Mouse (Mus musculus): ENCODE data around the gene Plekha8. TPM values are rescaled to one million over a fixed set of nuclear protein-coding genes. Genes with fewer than 3 reads are reported as not detected.
A peak's percentile ranks its signal among the peaks of the same experiment; 100 is the strongest.

Gene Plekha8
- polyA plus RNA-seq (2016; fragmentation: Nextera tagmentation; extraction: Ambion mirVana): 13.8 and 17.4 TPM in 2 replicates

GRCm38 (mm10) chr6:54594469-54595329, at the start of gene Plekha8:
Gene Plekha8, plus strand, starts transcription at chr6:54595111.
- Histone ChIP-seq H3K27ac (peak within 1 kb of the TSS; percentile 92), H3K4me1 (replicated peaks) (peaks cover 59% of the 10 kb centered on the region), H3K36me3 (no peaks in the 10 kb centered on the region), H3K9me3 (no peaks in the 10 kb centered on the region), H3K27me3 (ENCODE audit: insufficient read depth, poor library complexity, severe bottlenecking) (no peaks in the 10 kb centered on the region), H3K4me3 (peak within 1 kb of the TSS; percentile 86)
- WGBS: under 1% methylated on average over 49 of the region's 49 CpGs
- DNase-seq (ENCODE audit: low spot score): peak; percentile 92

- peaks cover 38% of the 10 kb centered on the region for H3K4me1 ChIP-seq (replicated peaks)
- no peak overlapping the region for H3K27ac ChIP-seq
- no peak overlapping the region for H3K4me3 ChIP-seq
- peaks cover 20% of the 10 kb centered on the region for H3K36me3 ChIP-seq
- no peaks in the 10 kb centered on the region for H3K27me3 ChIP-seq (ENCODE audit: insufficient read depth, poor library complexity, severe bottlenecking)
- 88% methylated on average over 13 of the region's 13 CpGs for WGBS
- DNase-seq (ENCODE audit: low spot score): no peak
- H3K9me3 ChIP-seq: peaks cover 3% of the 10 kb centered on the region; the same call in 1 of the 2 replicates
Observed at GRCm38 (mm10) chr6:54548314-54549019, 46.4 kb upstream of the Plekha8 start.

GRCm38 (mm10) chr6:54549311-54549710, 45.6 kb upstream of the Plekha8 start:
- H3K27me3 ChIP-seq (ENCODE audit: insufficient read depth, poor library complexity, severe bottlenecking): no peaks in the 10 kb centered on the region
- no peak overlapping the region for H3K4me3 ChIP-seq
- peaks cover 13% of the 10 kb centered on the region for H3K36me3 ChIP-seq
- H3K9me3 ChIP-seq: no peaks in the 10 kb centered on the region
- no peak for DNase-seq (ENCODE audit: low spot score)
- peaks cover 46% of the 10 kb centered on the region for H3K4me1 ChIP-seq (replicated peaks)
- H3K27ac ChIP-seq: no peak overlapping the region
- WGBS: 65% methylated on average over 4 of the region's 4 CpGs

GRCm38 (mm10) chr6:54550801-54551323, 44.0 kb upstream of the Plekha8 start:
- no peak for DNase-seq (ENCODE audit: low spot score)
- no peaks in the 10 kb centered on the region for H3K27me3 ChIP-seq (ENCODE audit: insufficient read depth, poor library complexity, severe bottlenecking)
- H3K4me3 ChIP-seq: no peak overlapping the region
- 63% methylated on average over 6 of the region's 7 CpGs for WGBS
- peaks cover 62% of the 10 kb centered on the region for H3K4me1 ChIP-seq (replicated peaks)
- peaks cover 7% of the 10 kb centered on the region; the same call in 1 of the 2 replicates for H3K36me3 ChIP-seq
- no peaks in the 10 kb centered on the region for H3K9me3 ChIP-seq
- H3K27ac ChIP-seq: peak overlapping the region; percentile 35; the same call in 1 of the 2 replicates

GRCm38 (mm10) chr6:54552721-54553413, 42.0 kb upstream of the Plekha8 start:
- Histone ChIP-seq H3K36me3 (peaks cover 5% of the 10 kb centered on the region; the same call in 1 of the 2 replicates), H3K27ac (peak overlapping the region; percentile 88), H3K9me3 (no peaks in the 10 kb centered on the region), H3K4me3 (no peak overlapping the region), H3K27me3 (ENCODE audit: insufficient read depth, poor library complexity, severe bottlenecking) (no peaks in the 10 kb centered on the region), H3K4me1 (replicated peaks) (peaks cover 66% of the 10 kb centered on the region)
- no peak for DNase-seq (ENCODE audit: low spot score)
- 42% methylated on average over 9 of the region's 9 CpGs for WGBS

GRCm38 (mm10) chr6:54553632-54554031, 41.3 kb upstream of the Plekha8 start:
- Histone ChIP-seq H3K4me3 (no peak overlapping the region), H3K27ac (peak overlapping the region; percentile 88), H3K36me3 (no peaks in the 10 kb centered on the region), H3K9me3 (no peaks in the 10 kb centered on the region), H3K4me1 (replicated peaks) (peaks cover 72% of the 10 kb centered on the region), H3K27me3 (ENCODE audit: insufficient read depth, poor library complexity, severe bottlenecking) (no peaks in the 10 kb centered on the region)
- no peak for DNase-seq (ENCODE audit: low spot score)
- WGBS: 62% methylated on average over 2 of the region's 2 CpGs

- H3K4me3 ChIP-seq: no peak overlapping the region
- H3K27ac ChIP-seq: peak overlapping the region; percentile 88
- H3K4me1 ChIP-seq (replicated peaks): peaks cover 74% of the 10 kb centered on the region
- no peaks in the 10 kb centered on the region for H3K36me3 ChIP-seq
- no peaks in the 10 kb centered on the region for H3K27me3 ChIP-seq (ENCODE audit: insufficient read depth, poor library complexity, severe bottlenecking)
- WGBS: 16% methylated on average over 8 of the region's 8 CpGs
- DNase-seq (ENCODE audit: low spot score): peak; percentile 87
- H3K9me3 ChIP-seq: no peaks in the 10 kb centered on the region
Observed at GRCm38 (mm10) chr6:54554341-54555110, 40.4 kb upstream of the Plekha8 start.

- Histone ChIP-seq H3K36me3 (no peaks in the 10 kb centered on the region), H3K9me3 (no peaks in the 10 kb centered on the region), H3K27ac (peak overlapping the region; percentile 88), H3K4me1 (replicated peaks) (peaks cover 73% of the 10 kb centered on the region), H3K27me3 (ENCODE audit: insufficient read depth, poor library complexity, severe bottlenecking) (no peaks in the 10 kb centered on the region), H3K4me3 (no peak overlapping the region)
- WGBS: 45% methylated on average over 1 of the region's 1 CpGs
- no peak for DNase-seq (ENCODE audit: low spot score)
Observed at GRCm38 (mm10) chr6:54555816-54556215, 39.1 kb upstream of the Plekha8 start.

GRCm38 (mm10) chr6:54557671-54558070, 37.2 kb upstream of the Plekha8 start:
- Histone ChIP-seq H3K4me1 (replicated peaks) (peaks cover 66% of the 10 kb centered on the region), H3K36me3 (no peaks in the 10 kb centered on the region), H3K4me3 (no peak overlapping the region), H3K27me3 (ENCODE audit: insufficient read depth, poor library complexity, severe bottlenecking) (no peaks in the 10 kb centered on the region), H3K9me3 (no peaks in the 10 kb centered on the region), H3K27ac (peak overlapping the region; percentile 2; the same call in 1 of the 2 replicates)
- no peak for DNase-seq (ENCODE audit: low spot score)
- 94% methylated on average over 7 of the region's 7 CpGs for WGBS

- Histone ChIP-seq H3K4me1 (replicated peaks) (peaks cover 62% of the 10 kb centered on the region), H3K4me3 (no peak overlapping the region), H3K27ac (peak overlapping the region; percentile 66; the same call in 1 of the 2 replicates), H3K27me3 (ENCODE audit: insufficient read depth, poor library complexity, severe bottlenecking) (no peaks in the 10 kb centered on the region), H3K9me3 (no peaks in the 10 kb centered on the region), H3K36me3 (no peaks in the 10 kb centered on the region)
- DNase-seq (ENCODE audit: low spot score): no peak
- 67% methylated on average over 7 of the region's 7 CpGs for WGBS
Observed at GRCm38 (mm10) chr6:54558466-54558865, 36.4 kb upstream of the Plekha8 start.

GRCm38 (mm10) chr6:54562018-54562809, 32.7 kb upstream of the Plekha8 start:
- Histone ChIP-seq H3K4me3 (no peak overlapping the region), H3K36me3 (no peaks in the 10 kb centered on the region), H3K4me1 (replicated peaks) (peaks cover 72% of the 10 kb centered on the region), H3K27ac (no peak overlapping the region), H3K27me3 (ENCODE audit: insufficient read depth, poor library complexity, severe bottlenecking) (peaks cover 13% of the 10 kb centered on the region), H3K9me3 (no peaks in the 10 kb centered on the region)
- WGBS: 70% methylated on average over 17 of the region's 17 CpGs
- no peak for DNase-seq (ENCODE audit: low spot score)
